Mouse (Mus musculus) lung, adult 2 months (tissue): Measurements from ENCODE around the gene Gm9573. TPM values are rescaled to one million over a fixed set of nuclear protein-coding genes. Genes with fewer than 3 reads are reported as not detected.
A peak's percentile ranks its signal among the peaks of the same experiment; 100 is the strongest.

ENCODE experiments used
- DNase-seq: peaks from one replicate; pipeline ENCODE4 v3.0.0; 2022
- H3K4me1 ChIP-seq: fragments of 200-500 bp; 2 replicates; pipeline ENCODE4 v1.6.1; 2011; ENCODE audit warnings: low read length; ENCODE audit not compliant: control insufficient read depth, insufficient read depth
- H3K4me3 ChIP-seq: fragments of 200-500 bp; replicated peaks from 2 replicates; pipeline ENCODE3; 2011; ENCODE audit warnings: low read depth, mild to moderate bottlenecking, control low read depth, low read length; ENCODE audit errors: extremely low read depth
- CTCF ChIP-seq: fragments of 200-500 bp; IDR thresholded peaks from 2 replicates; pipeline ENCODE4 v1.5.1; 2011; ENCODE audit warnings: mild to moderate bottlenecking, low read length, control low read depth; ENCODE audit not compliant: insufficient read depth
- POLR2A ChIP-seq: fragments of 200-500 bp; IDR thresholded peaks from 2 replicates; pipeline ENCODE4 v1.6.1; 2011; ENCODE audit warnings: low read depth, mild to moderate bottlenecking, control low read depth, low read length, borderline replicate concordance; ENCODE audit errors: extremely low read depth
- WGBS: fragments of 180-500 bp; shearing (Covaris S2); methylation state at CpG from one replicate; pipeline ENCODE4 v1.1.7; 2018; 5-methylcytosine and 5-hydroxymethylcytosine counted together
- polyA plus RNA-seq: library from polyadenylated mRNA; depleted of rRNA; stranded (reverse); fragments of >200 nt; gene quantifications from 2 replicates; pipeline ENCODE4 v1.2.3, GENCODE M21; 2012; rRNA removed

Gene Gm9573
- polyA plus RNA-seq, 1 experiment = not detected

DNA sequence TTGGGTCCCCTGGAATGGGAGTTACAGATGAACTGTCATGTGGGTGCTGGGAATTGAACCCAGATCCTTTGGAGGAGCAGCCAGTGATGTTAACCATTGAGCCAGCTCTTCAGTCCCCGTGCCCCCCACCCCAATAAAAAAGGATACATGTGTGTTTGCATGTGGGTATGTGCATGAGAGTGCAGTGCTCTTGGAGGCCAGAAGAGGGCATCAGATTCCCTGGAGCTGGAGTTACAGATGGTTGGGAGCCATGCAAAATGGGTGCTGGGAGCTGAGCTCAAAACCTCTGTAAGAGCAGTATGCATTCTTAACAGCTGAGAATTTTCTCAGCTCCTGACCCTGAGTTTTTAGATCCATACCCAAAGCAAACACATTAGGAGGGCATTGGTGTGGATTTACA, 39.1 kb downstream of the Gm9573 start:
- Histone ChIP-seq H3K4me1 (no peaks in the 10 kb centered on the region), H3K4me3 (no peak overlapping the region)
- no peak for TF ChIP-seq POLR2A
- TF ChIP-seq CTCF = no peak
- WGBS = 70% methylated on average over 1 of the region's 1 CpGs
- no peak for DNase-seq

DNA sequence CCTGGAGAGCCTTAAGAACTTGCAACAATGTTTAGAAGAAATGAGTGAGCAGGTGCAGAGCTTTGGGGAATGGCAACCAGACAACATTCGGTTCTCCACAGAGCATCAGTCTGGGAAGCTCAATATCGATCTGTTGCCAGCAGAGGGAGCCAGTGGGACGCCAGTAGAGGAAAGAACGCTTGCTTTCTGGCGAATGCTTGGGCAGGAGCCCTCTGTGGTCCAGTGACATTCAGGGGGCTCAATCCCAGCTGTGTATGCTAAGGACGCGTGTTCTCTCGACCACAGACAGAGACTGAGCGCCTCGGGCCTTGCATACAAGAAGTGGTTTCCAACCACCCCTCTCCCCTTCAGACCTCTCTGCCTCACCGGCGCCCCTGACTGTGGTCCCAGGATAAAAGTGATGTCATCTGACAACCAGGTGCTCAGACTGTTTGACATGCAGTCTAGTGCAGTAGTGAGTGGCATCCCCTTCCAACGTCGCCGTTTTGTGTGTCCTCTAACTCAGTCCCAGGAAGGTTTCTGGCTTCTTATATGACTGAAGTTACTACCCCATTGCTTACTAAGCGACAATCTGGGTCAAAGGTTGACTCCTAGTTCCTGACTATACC, 42.0 kb downstream of the Gm9573 start:
- DNase-seq = peak; percentile 72
- TF ChIP-seq CTCF (peak; percentile 89), POLR2A (no peak)
- 13% methylated on average over 16 of the region's 16 CpGs for WGBS
- no peak overlapping the region for H3K4me3 ChIP-seq
- no peaks in the 10 kb centered on the region for H3K4me1 ChIP-seq

DNA sequence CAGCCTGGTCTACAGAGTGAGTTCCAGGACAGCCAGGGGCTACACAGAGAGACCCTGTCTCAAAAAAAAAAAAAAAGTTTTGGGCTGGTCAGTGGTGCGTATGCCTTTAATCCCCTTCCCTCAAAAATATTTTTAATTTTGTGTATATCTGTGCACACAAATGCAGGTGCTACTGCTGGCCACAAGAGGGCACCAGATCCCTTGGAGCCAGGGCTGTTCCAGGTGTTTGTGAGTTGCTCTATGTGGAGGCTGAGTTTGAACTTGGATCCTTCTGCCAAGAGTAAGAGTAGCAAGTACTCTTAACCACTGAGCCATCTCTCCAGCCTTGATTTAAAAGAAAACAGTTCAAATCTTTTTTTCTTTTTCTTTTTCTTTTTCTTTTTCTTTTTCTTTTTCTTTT, 43.5 kb downstream of the Gm9573 start:
- DNase-seq = no peak
- Histone ChIP-seq H3K4me1 (no peaks in the 10 kb centered on the region), H3K4me3 (no peak overlapping the region)
- TF ChIP-seq POLR2A = no peak
- peak; percentile 57 for TF ChIP-seq CTCF
- 83% methylated on average over 1 of the region's 1 CpGs for WGBS

- peak; percentile 100 for TF ChIP-seq CTCF
- no peak for TF ChIP-seq POLR2A
These were observed 48.2 kb downstream of the Gm9573 start for GRCm38 (mm10) chr17:35578211-35578610.

DNA sequence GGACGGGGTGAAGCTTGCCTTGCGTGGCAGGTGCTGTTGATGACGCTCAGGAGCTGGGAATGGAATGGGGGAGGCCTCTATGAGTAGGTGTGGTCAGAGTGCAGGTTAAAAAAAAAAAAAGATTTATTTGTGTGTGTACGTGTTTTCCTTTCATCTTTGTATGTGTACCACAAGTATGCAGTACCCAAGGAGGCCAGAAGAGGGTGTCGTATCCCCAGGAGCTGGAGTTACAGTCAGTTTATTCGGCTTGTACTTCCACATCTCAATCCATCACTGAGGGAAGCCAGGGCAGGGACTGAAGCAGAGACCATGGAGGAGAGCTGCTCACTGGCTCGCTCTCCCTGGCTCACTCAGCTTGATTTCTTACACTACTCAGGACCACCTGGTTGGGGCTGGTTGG, 55.0 kb downstream of the Gm9573 start:
- WGBS = 95% methylated on average over 7 of the region's 7 CpGs
- TF ChIP-seq POLR2A (no peak), CTCF (no peak)
- no peak for DNase-seq
- Histone ChIP-seq H3K4me3 (no peak overlapping the region), H3K4me1 (no peaks in the 10 kb centered on the region)

More at GRCm38 (mm10) chr17:35578211-35578610, 48.2 kb downstream of the Gm9573 start:
- DNase-seq = peak; percentile 79
- H3K4me3 ChIP-seq = no peak overlapping the region
- 17% methylated on average over 6 of the region's 6 CpGs for WGBS
- H3K4me1 ChIP-seq = no peaks in the 10 kb centered on the region

GRCm38 (mm10) chr17:35570836-35571235, 55.6 kb downstream of the Gm9573 start:
- no peak overlapping the region for H3K4me3 ChIP-seq
- no peaks in the 10 kb centered on the region for H3K4me1 ChIP-seq
- 81% methylated on average over 14 of the region's 14 CpGs for WGBS
- TF ChIP-seq CTCF (no peak), POLR2A (no peak)
- no peak for DNase-seq

DNA sequence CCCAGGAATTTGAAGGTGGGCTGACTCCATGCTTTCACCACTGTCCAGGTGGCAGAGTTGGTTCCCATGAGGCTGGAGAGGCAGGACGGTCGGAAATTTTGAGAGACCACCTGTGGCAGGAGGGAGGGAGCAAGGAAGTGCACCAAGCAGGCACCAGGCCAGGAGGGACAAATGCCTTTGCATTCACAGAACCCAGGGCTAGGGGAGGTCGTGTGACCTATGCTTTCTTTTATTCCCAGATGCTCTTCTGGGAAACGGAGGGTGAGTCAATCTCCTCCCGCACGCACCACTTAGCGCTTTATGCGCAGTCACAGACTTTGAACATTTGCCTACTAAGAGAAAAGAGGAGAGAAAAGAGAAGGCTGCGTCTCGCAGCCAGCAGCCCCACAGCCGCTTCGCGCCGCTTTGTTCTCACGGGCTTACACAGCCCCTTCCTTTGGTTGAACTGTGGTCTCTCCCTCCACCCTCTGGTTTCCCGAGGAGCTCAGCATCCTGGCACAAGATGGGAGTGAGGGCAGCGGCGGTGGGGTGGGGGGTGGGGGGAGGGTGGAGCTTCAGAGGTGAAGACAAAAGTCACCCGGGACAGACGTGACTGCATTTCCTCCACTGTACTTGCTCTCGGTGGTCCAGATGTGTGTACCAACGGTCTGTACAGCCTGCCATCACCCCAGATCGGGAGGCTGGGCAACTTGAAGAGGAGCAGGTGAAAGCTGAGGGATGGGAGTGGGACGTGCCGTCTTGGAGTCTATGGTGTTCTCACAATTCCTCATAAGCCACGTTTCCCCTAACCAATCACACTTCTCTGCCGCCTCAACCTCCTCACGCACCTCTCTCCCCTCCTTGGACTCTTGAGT, 57.1 kb downstream of the Gm9573 start:
- no peak overlapping the region for H3K4me3 ChIP-seq
- DNase-seq = no peak
- H3K4me1 ChIP-seq = no peaks in the 10 kb centered on the region
- 6% methylated on average over 28 of the region's 28 CpGs for WGBS
- no peak for TF ChIP-seq CTCF

Other genes with a start within 250 kb of the Gm9573 start
- gene H2-Q4, start 247.0 kb downstream of the Gm9573 start, polyA plus RNA-seq = 152 and 267 TPM in 2 replicates
- 91.1 and 177 TPM in 2 replicates for gene H2-Q6, start 201.8 kb downstream of the Gm9573 start, polyA plus RNA-seq
- gene H2-Q7, start 187.5 kb downstream of the Gm9573 start, polyA plus RNA-seq = 211 and 441 TPM in 2 replicates
- 11.4 and 12.9 TPM in 2 replicates for gene H2-Q10, start 156.5 kb downstream of the Gm9573 start, polyA plus RNA-seq
- gene Pou5f1, start 120.6 kb downstream of the Gm9573 start, polyA plus RNA-seq = not detected in 2 replicates
- 6.4 and 6.5 TPM in 2 replicates for gene Tcf19, start 109.8 kb downstream of the Gm9573 start, polyA plus RNA-seq
- gene Cchcr1, start 109.5 kb downstream of the Gm9573 start, polyA plus RNA-seq = 6.5 and 8.4 TPM in 2 replicates
- gene Psors1c2, start 93.4 kb downstream of the Gm9573 start, polyA plus RNA-seq = 0.24 and 5.6 TPM in 2 replicates
- gene Cdsn, start 74.5 kb downstream of the Gm9573 start, polyA plus RNA-seq = 2.0 and 23.0 TPM in 2 replicates
- gene 2300002M23Rik, start 59.2 kb downstream of the Gm9573 start, polyA plus RNA-seq = 18.0 TPM in 1 of 2 replicates, not detected in the other
- 257 and 330 TPM in 2 replicates for gene Sfta2, start 25.1 kb downstream of the Gm9573 start, polyA plus RNA-seq
- gene Mucl3, start 17.1 kb upstream of the Gm9573 start, polyA plus RNA-seq = 0.19 and 0.24 TPM in 2 replicates
- gene Vars2, start 41.0 kb upstream of the Gm9573 start, polyA plus RNA-seq = 44.0 and 46.6 TPM in 2 replicates
- 21.3 and 22.5 TPM in 2 replicates for gene Gtf2h4, start 47.1 kb upstream of the Gm9573 start, polyA plus RNA-seq
- gene Ddr1, start 78.0 kb upstream of the Gm9573 start, polyA plus RNA-seq = 63.9 and 66.2 TPM in 2 replicates
- gene Ier3, start 195.0 kb upstream of the Gm9573 start, polyA plus RNA-seq = 133 TPM in 2 replicates
- gene Flot1, start 196.6 kb upstream of the Gm9573 start, polyA plus RNA-seq = 81.9 and 89.7 TPM in 2 replicates
- 258 and 298 TPM in 2 replicates for gene Tubb5, start 211.7 kb upstream of the Gm9573 start, polyA plus RNA-seq
- gene Mdc1, start 214.9 kb upstream of the Gm9573 start, polyA plus RNA-seq = 6.8 and 8.2 TPM in 2 replicates
- 16.5 and 26.2 TPM in 2 replicates for gene Nrm, start 234.7 kb upstream of the Gm9573 start, polyA plus RNA-seq
- 53.9 and 61.5 TPM in 2 replicates for gene Ppp1r18, start 239.0 kb upstream of the Gm9573 start, polyA plus RNA-seq